In genomic region chr5:137740506-137740905, GRCm38 (mm10) we compare ENCODE assay signal across 8 mouse cellular contexts. TPM values are rescaled to one million over a fixed set of nuclear protein-coding genes. Genes with fewer than 3 reads are reported as not detected.
DNase-seq lines count a peak whose midpoint lies in the region; ATAC-seq and TF ChIP-seq lines count a peak whose summit lies in the region.

No protein-coding gene starts in this region.

- no peak for TF ChIP-seq CTCF in testis, adult 2 months (IDR thresholded peaks at IDR 0.05; ENCODE audit: control insufficient read depth, insufficient read depth, insufficient replicate concordance, low read depth, low read length)
- TF ChIP-seq CTCF in stomach, postnatal 0 days (IDR thresholded peaks at IDR 0.05; ENCODE audit: low read depth) = no peak

- no peak for TF ChIP-seq POLR2A in testis, adult 2 months (IDR thresholded peaks at IDR 0.05; ENCODE audit: control insufficient read depth, low read depth, low read length)

- DNase-seq in cerebellum, postnatal 25 days = peak; percentile 27 to 46
- no peak for DNase-seq in cerebellum, adult 9-11 months
- no peak for DNase-seq in testis, postnatal 10 days (ENCODE audit: low spot score)
- no peak for DNase-seq in stomach, postnatal 0 days (ENCODE audit: low spot score)
- DNase-seq in right cerebral cortex, postnatal 14 days = no peak
- DNase-seq in kidney, adult 9 months = no peak

- H3K27ac ChIP-seq in testis, adult 2 months (ENCODE audit: control insufficient read depth, insufficient read depth, low read depth, low read length) = no peak overlapping the region
- H3K27ac ChIP-seq in limb, embryonic 15.5 days = peak overlapping the region; percentile 85
- peak overlapping the region; percentile 78 for H3K27ac ChIP-seq in stomach, postnatal 0 days (replicated peaks)

- no peaks in the 10 kb centered on the region for H3K9me3 ChIP-seq in limb, embryonic 15.5 days
- no peaks in the 10 kb centered on the region for H3K9me3 ChIP-seq in stomach, postnatal 0 days (ENCODE audit: control insufficient read depth, low read length)

- ATAC-seq in limb, embryonic 15.5 days (ENCODE audit: insufficient number of reproducible peaks, low FRiP score, low TSS enrichment, low read depth) = no peak
- no peak for ATAC-seq in stomach, postnatal 0 days (ENCODE audit: low FRiP score, low TSS enrichment)

- WGBS in limb, embryonic 15.5 days = 17% methylated on average over 11 of the region's 11 CpGs
- 11% methylated on average over 11 of the region's 11 CpGs for WGBS in stomach, postnatal 0 days

- H3K4me1 ChIP-seq in testis, adult 2 months (ENCODE audit: control insufficient read depth, insufficient read depth, low read length) = peaks cover 8% of the 10 kb centered on the region
- peaks cover 41% of the 10 kb centered on the region for H3K4me1 ChIP-seq in limb, embryonic 15.5 days
- H3K4me1 ChIP-seq in stomach, postnatal 0 days (replicated peaks; ENCODE audit: control insufficient read depth, insufficient read depth) = peaks cover 2% of the 10 kb centered on the region; the same call in 1 of the 2 replicates

- H3K4me2 ChIP-seq in limb, embryonic 15.5 days = peak overlapping the region; percentile 95
- H3K4me2 ChIP-seq in stomach, postnatal 0 days (replicated peaks; ENCODE audit: low read depth) = peak overlapping the region; percentile 81

- H3K36me3 ChIP-seq in testis, adult 2 months (ENCODE audit: control insufficient read depth, insufficient read depth, low read length) = no peaks in the 10 kb centered on the region
- peaks cover 16% of the 10 kb centered on the region for H3K36me3 ChIP-seq in limb, embryonic 15.5 days
- H3K36me3 ChIP-seq in stomach, postnatal 0 days (ENCODE audit: control insufficient read depth, insufficient read depth, low read length) = no peaks in the 10 kb centered on the region

- TF ChIP-seq EP300 in stomach, postnatal 0 days (optimal IDR thresholded peaks at IDR 0.05) = no peak

- no peaks in the 10 kb centered on the region for H3K27me3 ChIP-seq in testis, adult 2 months (ENCODE audit: control insufficient read depth, insufficient read depth, low read length)
- H3K27me3 ChIP-seq in limb, embryonic 15.5 days = no peaks in the 10 kb centered on the region
- no peaks in the 10 kb centered on the region for H3K27me3 ChIP-seq in stomach, postnatal 0 days (ENCODE audit: control insufficient read depth, insufficient read depth, low read length)

- peak overlapping the region; percentile 52 for H3K9ac ChIP-seq in limb, embryonic 15.5 days
- H3K9ac ChIP-seq in stomach, postnatal 0 days (ENCODE audit: low read length) = peak overlapping the region; percentile 65

- peak overlapping the region; percentile 62; the same call in 1 of the 2 replicates for H3K4me3 ChIP-seq in testis, adult 2 months (ENCODE audit: control insufficient read depth, low read depth, low read length)
- H3K4me3 ChIP-seq in limb, embryonic 15.5 days = peak overlapping the region; percentile 65
- H3K4me3 ChIP-seq in stomach, postnatal 0 days (ENCODE audit: low read depth, low read length) = peak overlapping the region; percentile 61

RNA-seq across cellular contexts. Expression of gene Nyap1, which starts 0.9 kb away (rescaled TPM):
- 0.97 and 0.98 TPM in 2 replicates for polyA plus RNA-seq in testis, adult 2 months (2012; rRNA removed)
- 1.9 and 3.5 TPM in 2 replicates for polyA plus RNA-seq in limb, embryonic 15.5 days (2015; fragmentation: Nextera tagmentation; extraction: Ambion mirVana)
- polyA plus RNA-seq in stomach, postnatal 0 days (2015; fragmentation: Nextera tagmentation; extraction: Ambion mirVana) = 1.0 TPM in 2 replicates

RNA-seq across cellular contexts. Expression of gene Tsc22d4, which starts 5.0 kb away (rescaled TPM):
- polyA plus RNA-seq in testis, adult 2 months (2012; rRNA removed) = 423 and 435 TPM in 2 replicates
- polyA plus RNA-seq in limb, embryonic 15.5 days (2015; fragmentation: Nextera tagmentation; extraction: Ambion mirVana) = 169 and 197 TPM in 2 replicates
- 100 and 110 TPM in 2 replicates for polyA plus RNA-seq in stomach, postnatal 0 days (2015; fragmentation: Nextera tagmentation; extraction: Ambion mirVana)

RNA-seq across cellular contexts. Expression of gene Ppp1r35, which starts 38.1 kb away (rescaled TPM):
- polyA plus RNA-seq in testis, adult 2 months (2012; rRNA removed) = 48.3 and 60.4 TPM in 2 replicates
- polyA plus RNA-seq in limb, embryonic 15.5 days (2015; fragmentation: Nextera tagmentation; extraction: Ambion mirVana) = 22.2 and 27.8 TPM in 2 replicates
- 16.8 and 17.2 TPM in 2 replicates for polyA plus RNA-seq in stomach, postnatal 0 days (2015; fragmentation: Nextera tagmentation; extraction: Ambion mirVana)

RNA-seq across cellular contexts. Expression of gene Mepce, which starts 46.9 kb away (rescaled TPM):
- polyA plus RNA-seq in testis, adult 2 months (2012; rRNA removed) = 103 and 114 TPM in 2 replicates
- polyA plus RNA-seq in limb, embryonic 15.5 days (2015; fragmentation: Nextera tagmentation; extraction: Ambion mirVana) = 8.7 and 9.2 TPM in 2 replicates
- 5.8 and 6.8 TPM in 2 replicates for polyA plus RNA-seq in stomach, postnatal 0 days (2015; fragmentation: Nextera tagmentation; extraction: Ambion mirVana)

RNA-seq across cellular contexts. Expression of gene Zcwpw1, which starts 47.1 kb away (rescaled TPM):
- polyA plus RNA-seq in testis, adult 2 months (2012; rRNA removed) = 10.9 and 12.3 TPM in 2 replicates
- polyA plus RNA-seq in limb, embryonic 15.5 days (2015; fragmentation: Nextera tagmentation; extraction: Ambion mirVana) = 19.7 and 24.4 TPM in 2 replicates
- polyA plus RNA-seq in stomach, postnatal 0 days (2015; fragmentation: Nextera tagmentation; extraction: Ambion mirVana) = 2.6 and 2.7 TPM in 2 replicates

Comparison
In these comparisons a context has a peak if more than half of its experiments do, and no peak if none do; other contexts are left out.
1. DNase-seq: peak in cerebellum, postnatal 25 days (2 of 2); none in cerebellum, adult 9-11 months (single experiment), testis, postnatal 10 days (single experiment), stomach, postnatal 0 days (single experiment), right cerebral cortex, postnatal 14 days (single experiment) and kidney, adult 9 months (single experiment).
2. Peak in every context shown above with its lines, with median percentiles within 50 percentile points of each other: H3K4me3 ChIP-seq.